Mouse (Mus musculus): ENCODE measurements around the gene Wbp1l.

- TF ChIP-seq MYOG (IDR thresholded peaks at IDR 0.05; ENCODE audit: control insufficient read depth, extremely low read depth, insufficient read length), result no peak
- no peak for TF ChIP-seq CTCF (IDR thresholded peaks at IDR 0.05; ENCODE audit: control insufficient read depth, insufficient read depth, insufficient read length)
- TF ChIP-seq MAX (IDR thresholded peaks at IDR 0.05), result no peak
- no peak for TF ChIP-seq CEBPB (IDR thresholded peaks at IDR 0.05; ENCODE audit: low read depth)
These were observed 74.0 kb downstream of the Wbp1l start, which contains the start of gene Cyp17a1 for GRCm38 (mm10) chr19:46672766-46673418.

Measured in C2C12 (cell line).